Mouse (Mus musculus) inflammation-experienced regulatory T-cells, adult 6 months (primary cell): ENCODE data around the gene Fads6. TPM values are rescaled to one million over a fixed set of nuclear protein-coding genes. Genes with fewer than 3 reads are reported as not detected.
A peak's percentile ranks its signal among the peaks of the same experiment; 100 is the strongest.

Source experiments
- ATAC-seq: one replicate; pipeline ENCODE4 v1.8.0; 2017
- polyA plus RNA-seq, 3 experiments: library from polyadenylated mRNA; unstranded; fragments of 100-300 nt; shearing (Covaris generic); gene quantifications; one replicate each; pipeline ENCODE4 v1.2.1; 2017

Gene Fads6
- polyA plus RNA-seq, 3 experiments from 2014 or later = 0.62 to 1.1 (median 0.78) TPM

- no peak for ATAC-seq
These were observed 697 bp upstream of the Fads6 start for GRCm38 (mm10) chr11:115298160-115298559.

- peak; percentile 14 for ATAC-seq
These were observed 822 bp downstream of the Fads6 start for GRCm38 (mm10) chr11:115296471-115297210.

GRCm38 (mm10) chr11:115295939-115296338 lies 1.5 kb downstream of the Fads6 start:
- ATAC-seq = no peak

GRCm38 (mm10) chr11:115292631-115293375 lies 4.7 kb downstream of the Fads6 start:
- no peak for ATAC-seq

GRCm38 (mm10) chr11:115291503-115291902 lies 6.0 kb downstream of the Fads6 start:
- no peak for ATAC-seq

- no peak for ATAC-seq
These were observed 6.5 kb downstream of the Fads6 start for GRCm38 (mm10) chr11:115290919-115291318.

- no peak for ATAC-seq
These were observed 7.1 kb downstream of the Fads6 start for GRCm38 (mm10) chr11:115290314-115290713.

- no peak for ATAC-seq
These were observed 7.6 kb downstream of the Fads6 start for GRCm38 (mm10) chr11:115289885-115290284.

GRCm38 (mm10) chr11:115288305-115288704 lies 9.2 kb downstream of the Fads6 start:
- no peak for ATAC-seq

- no peak for ATAC-seq
These were observed 10.1 kb downstream of the Fads6 start for GRCm38 (mm10) chr11:115287386-115287785.

GRCm38 (mm10) chr11:115286201-115286993 lies 11.1 kb downstream of the Fads6 start:
- no peak for ATAC-seq

GRCm38 (mm10) chr11:115285282-115285681 lies 12.2 kb downstream of the Fads6 start:
- ATAC-seq = no peak

- no peak for ATAC-seq
These were observed 13.4 kb downstream of the Fads6 start for GRCm38 (mm10) chr11:115283891-115284620.

- no peak for ATAC-seq
These were observed 14.0 kb downstream of the Fads6 start for GRCm38 (mm10) chr11:115283486-115283765.

- ATAC-seq = no peak
These were observed 14.6 kb downstream of the Fads6 start for GRCm38 (mm10) chr11:115282723-115283485.

- ATAC-seq = no peak
These were observed 15.2 kb downstream of the Fads6 start for GRCm38 (mm10) chr11:115282295-115282694.

GRCm38 (mm10) chr11:115279726-115280125 lies 17.7 kb downstream of the Fads6 start:
- ATAC-seq = no peak

- ATAC-seq = no peak
These were observed 19.3 kb downstream of the Fads6 start for GRCm38 (mm10) chr11:115278176-115278575.

- ATAC-seq = peak; percentile 0
These were observed 19.9 kb downstream of the Fads6 start for GRCm38 (mm10) chr11:115277604-115277975.

- peak; percentile 94 for ATAC-seq
These were observed 20.5 kb downstream of the Fads6 start, which contains the start of gene Fdxr for GRCm38 (mm10) chr11:115276780-115277603. Gene Fdxr, minus strand, starts transcription at chr11:115277050.

- no peak for ATAC-seq
These were observed 21.5 kb downstream of the Fads6 start for GRCm38 (mm10) chr11:115275954-115276353.
